Mouse (Mus musculus) telencephalon, adult 2 months (tissue): ENCODE measurements at regions not wholly inside any gene's neighbourhood (a gene's known extent, or its start where the extent isn't known, plus 50 kb on each side); places are given as distances from the start of the nearest gene placed in this dataset.
"Not testable (repeated sequence)": the region's sequence is repeated elsewhere in the genome, so short reads cannot be mapped to it uniquely, and the experiment has no call there.

Experiments
- DNase-seq: peaks from one replicate; pipeline ENCODE4 v3.0.0-alpha.2; 2011; ENCODE audit warnings: low read depth, low spot score

GRCm38 (mm10) chr3:9067048-9067447 is 542.8 kb downstream of the Zfp704 start:
- DNase-seq = peak; percentile 35

DNA sequence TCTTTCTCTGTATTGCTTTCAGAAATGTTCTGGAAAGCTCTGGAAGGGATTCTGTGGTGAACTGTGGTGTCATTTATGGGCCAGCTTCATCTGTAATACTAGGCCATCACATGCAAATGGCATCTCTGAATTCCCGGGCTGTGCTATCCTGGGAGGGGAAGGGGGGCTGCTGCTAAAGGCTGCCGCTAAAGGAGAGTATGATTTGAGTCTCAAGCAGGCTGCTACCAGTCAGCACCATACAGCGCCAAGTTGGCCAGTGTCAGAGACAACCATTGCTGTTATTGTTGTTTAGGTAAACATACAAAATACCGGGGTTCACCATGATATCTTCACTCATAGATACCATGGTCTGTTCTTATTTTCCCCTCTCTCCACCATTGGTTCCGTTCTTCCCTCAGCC is 543.5 kb downstream of the Zfp704 start:
- no peak for DNase-seq

DNA sequence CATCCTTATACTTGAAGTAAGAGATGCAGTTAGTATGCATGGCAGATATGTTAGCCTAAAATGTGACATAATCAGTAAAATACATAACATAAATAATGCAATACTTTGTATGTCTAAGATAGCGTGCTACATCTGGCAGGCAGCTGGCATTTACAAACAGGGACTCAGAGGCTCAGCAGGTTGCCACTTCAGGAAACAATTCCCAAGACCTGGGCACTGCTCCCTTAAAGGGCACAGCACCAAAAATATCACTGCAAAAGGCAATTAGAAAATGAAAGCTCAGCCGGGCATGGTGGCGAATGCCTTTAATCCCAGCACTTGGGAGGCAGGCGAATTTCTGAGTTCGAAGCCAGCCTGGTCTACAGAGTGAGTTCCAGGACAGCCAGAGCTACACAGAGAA is 544.0 kb downstream of the Zfp704 start:
- DNase-seq = no peak

DNA sequence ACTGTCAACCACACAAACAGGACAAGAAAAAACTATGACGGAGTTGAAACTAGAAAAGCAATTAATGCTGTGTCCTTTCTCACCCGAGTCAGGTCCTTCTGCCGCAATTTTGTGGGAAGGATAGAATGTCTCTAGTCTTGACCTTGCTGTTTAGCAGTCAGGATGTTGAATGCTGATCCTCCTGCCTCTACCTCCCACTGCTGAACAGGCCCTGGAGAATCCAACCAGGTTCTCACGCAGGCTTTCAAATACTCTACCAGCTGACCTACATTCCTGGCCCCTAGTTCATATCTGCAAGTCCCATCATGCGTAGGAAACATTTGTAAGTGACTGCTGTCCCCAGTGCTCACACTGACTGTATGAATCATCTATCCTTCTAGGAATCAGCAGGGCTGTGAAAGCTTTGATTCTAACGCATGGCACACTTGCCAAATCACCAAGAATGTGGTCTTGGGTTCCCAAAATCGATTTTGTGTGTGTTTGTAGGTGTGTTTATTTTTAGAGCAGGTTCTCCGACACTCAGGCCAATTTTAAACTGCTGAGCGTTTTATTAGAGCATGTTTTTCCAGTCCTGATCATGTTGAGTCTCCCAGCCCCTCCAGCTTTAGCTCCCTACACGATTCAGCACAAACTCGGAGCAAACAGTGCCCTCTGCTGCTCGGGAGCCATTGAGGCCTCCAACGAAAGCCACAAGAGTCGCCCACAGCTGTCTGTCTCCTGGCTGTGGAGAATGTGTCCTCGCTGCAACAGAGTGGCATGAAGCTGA is 545.4 kb downstream of the Zfp704 start:
- no peak for DNase-seq

DNA sequence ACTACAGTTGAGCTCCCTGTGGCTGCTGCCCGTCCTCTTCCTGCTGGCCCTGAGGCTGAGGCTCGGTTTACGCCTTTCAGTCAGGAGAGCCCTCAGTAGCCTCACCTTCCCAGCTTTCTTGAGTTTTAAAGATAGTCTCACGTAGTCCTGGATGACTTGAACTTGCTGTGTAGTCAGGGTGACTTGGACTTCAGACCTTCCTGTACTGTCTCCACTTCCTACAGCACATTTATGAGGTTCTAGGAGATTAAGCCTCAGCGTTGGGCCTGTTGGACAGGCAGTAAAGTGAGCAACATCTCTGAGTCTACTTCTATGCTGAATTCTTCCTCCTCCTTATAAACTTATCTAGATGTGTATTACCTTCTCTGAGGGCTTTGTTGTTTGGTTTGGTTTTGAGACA is 546.2 kb downstream of the Zfp704 start:
- no peak for DNase-seq

DNA sequence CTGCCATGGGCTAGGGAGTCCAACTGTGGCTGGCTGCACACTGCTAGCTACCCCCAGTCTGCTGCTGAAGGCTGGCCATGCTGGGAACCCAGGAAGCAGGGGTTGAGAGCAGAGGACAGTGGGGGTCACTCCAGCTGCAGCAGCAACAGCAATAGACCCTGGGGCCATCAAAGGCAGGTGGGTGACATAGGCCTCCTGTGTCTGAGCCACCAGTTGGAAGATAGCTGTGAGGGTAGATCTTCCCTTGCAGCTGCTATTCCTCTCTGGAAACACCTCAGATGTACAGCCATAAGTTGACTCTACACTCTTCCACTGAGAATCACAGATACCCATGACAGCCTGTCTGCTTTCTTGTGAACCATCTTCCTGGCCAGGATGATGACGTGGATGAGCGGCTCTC is 548.5 kb downstream of the Zfp704 start:
- DNase-seq = no peak

DNA sequence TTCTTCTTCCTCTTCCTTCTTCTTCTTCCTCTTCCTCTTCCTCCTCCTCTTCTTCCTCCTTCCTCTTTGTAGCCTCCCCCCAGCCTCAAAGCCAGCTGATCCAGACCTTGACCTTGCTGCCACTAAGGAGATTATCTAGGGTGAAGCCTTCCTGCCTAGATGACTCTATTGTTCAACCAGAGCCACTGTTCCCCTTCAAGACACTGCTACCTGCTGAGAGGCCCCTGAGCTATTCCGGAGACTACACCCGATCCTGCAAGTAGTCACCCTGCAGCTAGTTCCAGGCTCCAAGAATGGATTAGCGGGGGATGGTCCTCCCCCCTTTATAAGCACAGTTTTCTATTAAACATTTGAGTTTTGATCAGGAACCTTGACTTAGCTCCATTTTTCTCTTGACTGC is 552.2 kb downstream of the Zfp704 start:
- not testable (repeated sequence) for DNase-seq

GRCm38 (mm10) chr3:9056846-9057245 is 553.0 kb downstream of the Zfp704 start:
- DNase-seq = no peak

- no peak for DNase-seq
Measured at GRCm38 (mm10) chr3:9055780-9056179, 554.1 kb downstream of the Zfp704 start.
